Mouse (Mus musculus) spleen, adult 2 months (tissue): Measurements from ENCODE around the gene Nectin4. TPM values are rescaled to one million over a fixed set of nuclear protein-coding genes. Genes with fewer than 3 reads are reported as not detected.

Experiments used
- DNase-seq, 2 experiments: peaks; one replicate each; pipeline versions ENCODE4 v3.0.0 to v3.0.0-alpha.2; 2012 to 2021; ENCODE audit warnings: low spot score in 2 of 2, low read depth in 1 of 2
- H3K27ac ChIP-seq: fragments of 200-500 bp; 2 replicates; pipeline ENCODE4 v1.5.1; 2012; ENCODE audit warnings: low read length, inconsistent platforms; ENCODE audit not compliant: insufficient read depth
- H3K27me3 ChIP-seq: fragments of 200-500 bp; 2 replicates; pipeline ENCODE4 v1.6.1; 2012; ENCODE audit warnings: mild to moderate bottlenecking, moderate library complexity, low read length, inconsistent platforms; ENCODE audit not compliant: control insufficient read depth, insufficient read depth
- H3K36me3 ChIP-seq: fragments of 200-500 bp; 2 replicates; pipeline ENCODE4 v1.6.1; 2012; ENCODE audit warnings: mild to moderate bottlenecking, low read length, inconsistent platforms; ENCODE audit not compliant: control insufficient read depth, insufficient read depth
- H3K4me1 ChIP-seq: fragments of 200-500 bp; 2 replicates; pipeline ENCODE4 v1.6.1; 2011; ENCODE audit warnings: inconsistent platforms; ENCODE audit not compliant: control insufficient read depth, insufficient read depth, insufficient read length
- H3K4me3 ChIP-seq: fragments of 200-500 bp; 2 replicates; pipeline ENCODE4 v1.5.1; 2011; ENCODE audit warnings: mild to moderate bottlenecking, inconsistent platforms; ENCODE audit not compliant: insufficient read depth, insufficient read length; ENCODE audit errors: extremely low read depth
- CTCF ChIP-seq: fragments of 200-500 bp; IDR thresholded peaks from 2 replicates; pipeline ENCODE4 v1.5.1; 2011; ENCODE audit warnings: mild to moderate bottlenecking, inconsistent platforms; ENCODE audit not compliant: insufficient read depth, insufficient read length, insufficient replicate concordance; ENCODE audit errors: extremely low read depth
- POLR2A ChIP-seq: fragments of 200-500 bp; IDR thresholded peaks from 2 replicates; pipeline ENCODE4 v1.6.1; 2011; ENCODE audit warnings: low read depth, low read length, inconsistent platforms
- WGBS: fragments of 180-500 bp; shearing (Covaris S2); methylation state at CpG from one replicate; pipeline ENCODE4 v1.1.7; 2018; 5-methylcytosine and 5-hydroxymethylcytosine counted together
- polyA plus RNA-seq: library from polyadenylated mRNA; depleted of rRNA; stranded (reverse); fragments of >200 nt; gene quantifications from 2 replicates; pipeline ENCODE4 v1.2.3, GENCODE M21; 2012

Gene Nectin4
- polyA plus RNA-seq, 1 experiment = 1.4 TPM

- Histone ChIP-seq H3K4me3 (peak within 1 kb of the TSS; percentile 71), H3K36me3 (no peaks in the 10 kb centered on the region), H3K27me3 (no peaks in the 10 kb centered on the region), H3K4me1 (peaks cover 3% of the 10 kb centered on the region), H3K27ac (peak within 1 kb of the TSS; percentile 94)
- under 1% methylated on average over 42 of the region's 48 CpGs for WGBS
- peak; percentile 84 for DNase-seq
- no peak; the same call in 1 of the 2 replicates for TF ChIP-seq POLR2A
- TF ChIP-seq CTCF = no peak
Measured at GRCm38 (mm10) chr1:171328839-171329432, 41.0 kb upstream of the Nectin4 start, which contains the start of gene Dedd. Dedd (plus strand) TSS chr1:171329145.

- Histone ChIP-seq H3K4me1 (peaks cover 3% of the 10 kb centered on the region), H3K27ac (peak overlapping the region; percentile 94), H3K36me3 (no peaks in the 10 kb centered on the region), H3K27me3 (no peaks in the 10 kb centered on the region), H3K4me3 (peak overlapping the region; percentile 71)
- TF ChIP-seq CTCF (no peak), POLR2A (no peak; the same call in none of the 2 replicates)
- DNase-seq = no peak
- WGBS = 3% methylated on average over 43 of the region's 61 CpGs
Measured at GRCm38 (mm10) chr1:171329433-171330215, 40.3 kb upstream of the Nectin4 start.

GRCm38 (mm10) chr1:171330216-171330560 lies 39.7 kb upstream of the Nectin4 start:
- WGBS = 6% methylated on average over 4 of the region's 4 CpGs
- DNase-seq = peak in 1 of 2 experiments; percentile 19
- Histone ChIP-seq H3K4me3 (peak overlapping the region; percentile 71), H3K27me3 (no peaks in the 10 kb centered on the region), H3K4me1 (peaks cover 3% of the 10 kb centered on the region), H3K36me3 (no peaks in the 10 kb centered on the region), H3K27ac (peak overlapping the region; percentile 37; the same call in 1 of the 2 replicates)
- TF ChIP-seq CTCF (no peak), POLR2A (no peak)

- WGBS = 93% methylated on average over 16 of the region's 16 CpGs
- peaks cover 4% of the 10 kb centered on the region; the same call in 1 of the 2 replicates for H3K4me1 ChIP-seq
- no peak overlapping the region for H3K4me3 ChIP-seq
- no peak for TF ChIP-seq POLR2A
- no peak for TF ChIP-seq CTCF
- DNase-seq = no peak
- H3K27ac ChIP-seq = no peak overlapping the region
- no peaks in the 10 kb centered on the region for H3K27me3 ChIP-seq
- peaks cover 29% of the 10 kb centered on the region for H3K36me3 ChIP-seq
Measured at GRCm38 (mm10) chr1:171342262-171343207, 27.4 kb upstream of the Nectin4 start.

- no peak for DNase-seq
- H3K36me3 ChIP-seq = peaks cover 20% of the 10 kb centered on the region
- H3K27me3 ChIP-seq = no peaks in the 10 kb centered on the region
- TF ChIP-seq CTCF (no peak), POLR2A (no peak)
- H3K4me3 ChIP-seq = no peak overlapping the region
- no peak overlapping the region for H3K27ac ChIP-seq
- H3K4me1 ChIP-seq = peaks cover 4% of the 10 kb centered on the region; the same call in 1 of the 2 replicates
- WGBS = 90% methylated on average over 8 of the region's 9 CpGs
Measured at GRCm38 (mm10) chr1:171343922-171344677, 25.8 kb upstream of the Nectin4 start.

GRCm38 (mm10) chr1:171344715-171345114 lies 25.2 kb upstream of the Nectin4 start:
- no peak for TF ChIP-seq CTCF
- TF ChIP-seq POLR2A = no peak
- WGBS = 72% methylated on average over 9 of the region's 9 CpGs
- H3K4me3 ChIP-seq = no peak overlapping the region
- H3K36me3 ChIP-seq = peaks cover 17% of the 10 kb centered on the region
- H3K4me1 ChIP-seq = peaks cover 4% of the 10 kb centered on the region; the same call in 1 of the 2 replicates
- H3K27me3 ChIP-seq = no peaks in the 10 kb centered on the region
- DNase-seq = no peak
- H3K27ac ChIP-seq = no peak overlapping the region
